Mouse (Mus musculus) heart, postnatal 36 days (tissue): ENCODE measurements around the gene Epor. TPM values are rescaled to one million over a fixed set of nuclear protein-coding genes. Genes with fewer than 3 reads are reported as not detected.

Source experiments
- DNase-seq, 2 experiments: peaks; one replicate each; pipeline ENCODE4 v3.0.0; 2021 to 2022
- intact Hi-C: fragments of 180-260 bp; cut with DNase I; formaldehyde crosslinking; loops from one replicate; pipeline ENCODE4 v1.15.1; 2025
- total RNA-seq, 2 experiments: library from RNA; stranded (reverse); gene quantifications; 2 replicates each; pipeline ENCODE4 v1.2.3; 2021

Gene Epor
- total RNA-seq, 2 experiments from 2014 or later, result 1.4 to 2.2 TPM

DNA sequence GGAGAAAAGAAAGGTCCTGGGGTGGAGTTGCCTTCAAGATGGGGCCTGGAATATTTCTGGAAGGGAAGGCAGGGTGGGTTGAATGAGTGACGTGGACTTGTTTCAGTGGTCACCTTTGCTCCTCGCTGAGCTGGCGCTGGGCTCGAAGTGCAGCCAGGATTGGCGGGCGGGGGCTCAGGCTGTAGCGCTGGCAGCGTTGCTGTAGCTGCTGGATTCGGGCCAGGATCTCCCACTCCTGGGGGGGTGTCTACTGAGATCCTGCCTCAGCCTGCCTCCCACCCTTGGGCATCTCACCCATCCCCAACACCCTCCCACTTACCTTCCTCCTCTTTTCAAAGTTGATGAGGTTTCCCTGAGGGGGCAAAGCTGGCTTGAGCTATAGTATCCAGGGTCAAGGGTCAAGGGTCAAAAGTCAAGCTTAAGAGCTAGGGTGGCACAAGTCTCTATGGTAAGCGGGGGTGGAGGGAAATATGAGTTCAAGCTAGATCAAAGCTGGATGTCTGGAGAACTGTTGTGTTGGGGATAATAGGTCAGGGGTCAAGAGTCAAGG, 13.4 kb upstream of the Epor start:
- intact Hi-C loops, result loop anchor here (5.0 kb wide), 1 partner anchor 81 kb away; no protein-coding TSS in a partner anchor
- no peak for DNase-seq

DNA sequence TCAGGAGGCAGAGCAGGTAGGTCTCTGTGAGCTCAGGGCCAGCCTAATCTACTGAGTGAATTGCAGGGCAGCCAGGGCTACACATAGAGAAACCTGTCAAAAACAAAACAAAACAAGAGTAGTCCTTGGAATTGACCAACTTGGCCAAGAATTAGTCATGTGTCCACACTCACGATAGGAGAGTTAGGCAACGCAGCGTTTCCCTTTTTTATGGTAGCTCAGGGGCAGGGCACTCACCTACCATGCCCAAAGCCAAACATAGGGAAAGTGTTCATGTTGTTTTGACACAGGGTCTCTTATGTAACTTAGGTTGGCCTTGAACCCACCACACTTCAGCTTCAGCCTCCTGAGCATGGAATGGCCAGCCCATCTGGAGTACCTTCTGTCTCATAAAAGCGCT, 6.0 kb upstream of the Epor start:
- intact Hi-C loops, result no loop called here
- DNase-seq, result no peak

DNA sequence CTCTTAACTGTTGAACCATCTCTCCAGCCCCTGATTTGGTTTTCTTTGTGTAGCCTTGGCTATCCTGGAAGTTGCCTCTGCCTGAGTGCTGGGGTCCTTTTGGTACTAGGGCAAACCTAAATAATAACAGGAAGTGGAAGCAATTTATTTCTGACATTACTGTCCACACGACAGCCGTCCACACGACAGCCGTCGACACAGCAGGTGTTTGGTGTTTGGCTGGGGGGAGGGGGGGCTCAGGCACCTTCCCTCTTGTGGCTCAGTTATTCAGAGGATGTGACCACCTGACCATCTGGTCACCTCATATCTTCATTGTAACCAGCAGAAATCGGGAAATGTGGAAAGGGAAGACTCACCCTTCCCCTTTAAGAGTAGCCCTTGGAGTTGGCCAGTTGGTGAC, 5.6 kb upstream of the Epor start:
- intact Hi-C loops, result no loop called here
- DNase-seq, result no peak

DNA sequence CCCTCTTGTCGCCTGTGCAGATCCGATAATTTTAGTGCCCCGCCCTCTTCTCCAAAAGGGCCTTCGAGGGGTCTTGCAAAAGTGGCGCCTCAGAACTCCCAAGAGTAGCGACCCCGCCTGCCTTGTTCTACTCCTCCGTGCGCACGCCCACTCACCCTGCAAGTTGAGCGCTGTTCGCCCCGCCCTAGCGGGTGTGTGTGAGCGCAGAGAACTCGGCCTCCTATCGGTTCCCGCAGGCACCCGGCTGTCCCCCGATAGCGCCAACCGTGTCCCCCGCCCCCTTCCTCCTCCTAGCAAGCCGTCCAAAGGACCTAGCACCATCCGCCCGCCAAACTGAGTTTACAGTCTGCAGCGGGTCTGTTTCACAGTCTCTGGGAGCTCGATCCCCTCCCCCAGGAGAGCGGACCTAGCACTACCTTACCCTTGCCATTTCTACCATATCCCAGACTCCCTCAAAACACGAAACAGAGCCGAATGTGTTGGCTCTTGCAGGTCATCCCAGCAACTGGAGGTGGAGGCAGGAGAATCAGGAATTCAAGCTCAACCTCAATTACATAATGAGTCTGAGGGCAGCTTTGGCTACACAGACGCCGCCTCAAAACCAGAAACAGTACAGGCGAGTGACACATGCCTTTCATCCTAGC, 768 bp downstream of the Epor start:
- intact Hi-C loops, result loop anchor here (2.0 kb wide), 1 partner anchor 40 kb away; the partner anchor contains the start of genes Ccdc151 and Prkcsh
- peak; percentile 60 to 63 for DNase-seq

DNA sequence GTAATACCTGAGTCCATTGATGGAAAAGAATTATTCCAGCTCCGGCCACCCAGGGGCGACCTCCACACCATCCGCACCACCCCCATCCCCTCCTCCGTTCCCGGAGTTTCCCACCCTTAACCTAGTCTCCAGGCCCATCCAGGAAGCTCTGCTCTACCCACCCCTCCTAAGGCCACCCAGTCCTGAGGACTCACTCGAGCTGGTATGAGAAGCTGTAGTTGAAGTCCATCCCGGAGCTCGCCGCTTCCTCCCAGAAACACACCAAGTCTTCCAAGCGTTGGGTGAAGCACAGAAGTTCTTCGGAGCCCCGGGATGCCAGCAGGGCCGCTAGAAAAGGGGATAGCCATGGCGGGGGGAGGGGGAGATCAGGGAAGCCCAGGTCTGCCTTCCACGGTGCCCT, 1.3 kb downstream of the Epor start:
- intact Hi-C loops, result loop anchor here (2.0 kb wide), 1 partner anchor 41 kb away; the partner anchor contains the start of genes Ccdc151 and Prkcsh
- no peak for DNase-seq

DNA sequence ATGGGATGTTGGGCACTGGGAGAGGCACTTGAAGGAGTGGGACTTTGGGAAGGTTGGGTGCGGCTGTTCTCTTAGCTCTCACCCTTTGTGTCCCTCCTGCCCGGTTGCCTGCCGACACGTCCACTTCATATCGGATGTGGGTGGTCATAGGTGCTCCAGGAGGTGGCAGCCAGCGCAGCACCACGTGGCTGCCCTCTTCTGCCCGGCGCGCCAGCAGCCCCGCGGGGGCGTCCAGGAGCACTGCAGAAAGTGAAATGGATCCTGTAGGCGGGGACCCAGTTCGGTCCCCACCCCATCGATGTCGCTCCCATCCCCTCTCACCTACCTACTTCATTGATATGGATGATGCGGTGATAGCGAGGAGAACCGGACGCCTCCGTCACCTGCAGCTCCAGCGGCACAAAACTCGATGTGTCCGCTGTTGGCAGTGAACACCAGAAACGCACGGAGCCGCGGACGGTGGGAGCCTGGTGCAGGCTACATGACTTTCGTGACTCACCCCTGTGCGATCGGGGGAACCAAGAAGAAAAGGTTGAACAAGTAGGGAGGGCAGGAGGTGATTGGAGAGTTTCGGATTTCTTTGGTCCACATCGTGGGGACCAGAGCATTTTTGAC, 1.8 kb downstream of the Epor start:
- no peak for DNase-seq
- intact Hi-C loops, result loop anchor here (2.0 kb wide), 1 partner anchor 35 kb away; the partner anchor contains the start of genes Ccdc159 and Tmem205

DNA sequence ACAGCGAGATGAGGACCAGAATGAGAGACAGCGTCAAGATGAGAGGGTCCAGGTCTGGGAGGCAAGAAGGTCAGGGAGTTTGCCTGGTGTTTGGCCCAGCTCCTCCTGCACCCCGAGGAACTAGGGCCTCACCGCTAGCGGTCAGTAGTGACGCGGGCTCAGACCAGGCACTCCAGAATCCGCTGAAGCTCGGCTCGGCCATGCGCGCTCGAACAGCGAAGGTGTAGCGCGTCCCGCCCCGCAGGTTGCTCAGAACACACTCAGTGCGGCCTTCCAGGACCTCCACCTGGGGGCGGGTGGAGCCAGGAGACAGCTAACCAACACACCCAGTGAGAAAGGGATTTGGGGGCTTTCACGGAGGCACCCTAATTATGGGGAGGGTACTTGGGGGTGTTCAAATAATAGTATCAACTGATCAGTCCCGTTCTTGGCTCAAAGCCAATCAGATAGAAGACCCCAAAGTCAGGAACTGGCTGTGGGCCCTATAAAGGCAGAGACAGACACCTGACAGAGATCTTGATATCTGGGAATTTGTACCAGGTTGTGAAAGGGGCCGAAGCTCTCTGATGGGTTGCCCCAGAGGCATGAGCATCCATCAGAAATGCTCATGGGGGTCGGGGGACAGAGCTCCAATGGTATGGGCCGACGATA, 2.6 kb downstream of the Epor start:
- DNase-seq, result no peak
- intact Hi-C loops, result loop anchor here (2.0 kb wide), 1 partner anchor 34 kb away; the partner anchor contains the start of genes Ccdc159 and Tmem205

DNA sequence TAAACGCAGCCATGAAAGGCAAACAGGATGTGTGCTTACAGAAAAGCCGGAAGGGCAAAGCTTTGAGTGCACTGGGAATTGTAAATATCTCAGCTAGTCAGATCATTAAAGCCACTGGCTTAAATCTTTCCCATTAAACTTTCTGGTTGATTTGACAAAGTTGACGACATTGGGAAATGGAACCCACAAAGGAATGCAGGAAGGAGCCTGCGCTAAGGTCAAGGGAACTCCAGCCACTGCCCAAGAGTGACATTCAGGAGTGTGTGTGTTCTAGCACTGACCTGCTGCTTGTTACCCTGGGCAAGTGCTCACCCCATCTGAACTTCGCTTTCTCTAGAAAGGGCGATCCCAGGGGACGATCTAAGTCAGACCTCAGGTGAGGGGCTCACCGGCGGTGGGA, 3.2 kb downstream of the Epor start:
- no peak for DNase-seq
- intact Hi-C loops, result loop anchor here (2.0 kb wide), 1 partner anchor 33 kb away; the partner anchor contains the start of genes Ccdc159 and Tmem205

DNA sequence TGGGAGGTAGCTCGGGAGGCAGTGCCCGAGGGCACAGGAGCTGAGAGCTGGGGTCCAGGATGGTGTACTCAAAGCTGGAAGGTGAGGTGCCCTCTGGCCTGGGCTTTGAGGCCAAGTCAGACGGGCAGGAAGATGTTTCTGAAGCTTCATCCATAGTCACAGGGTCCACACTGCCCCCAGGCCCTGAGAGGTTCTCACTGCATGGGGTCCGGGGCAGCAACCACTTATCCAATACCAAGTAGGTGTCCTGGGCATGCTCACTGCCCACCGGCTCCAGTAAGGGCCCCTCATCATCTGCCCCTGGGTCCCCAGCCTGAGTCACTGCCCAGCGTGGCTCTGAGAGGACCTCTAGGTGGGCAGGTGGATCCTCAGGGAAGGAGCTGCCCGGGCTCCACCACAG, 4.1 kb downstream of the Epor start:
- intact Hi-C loops, result no loop called here
- no peak for DNase-seq

DNA sequence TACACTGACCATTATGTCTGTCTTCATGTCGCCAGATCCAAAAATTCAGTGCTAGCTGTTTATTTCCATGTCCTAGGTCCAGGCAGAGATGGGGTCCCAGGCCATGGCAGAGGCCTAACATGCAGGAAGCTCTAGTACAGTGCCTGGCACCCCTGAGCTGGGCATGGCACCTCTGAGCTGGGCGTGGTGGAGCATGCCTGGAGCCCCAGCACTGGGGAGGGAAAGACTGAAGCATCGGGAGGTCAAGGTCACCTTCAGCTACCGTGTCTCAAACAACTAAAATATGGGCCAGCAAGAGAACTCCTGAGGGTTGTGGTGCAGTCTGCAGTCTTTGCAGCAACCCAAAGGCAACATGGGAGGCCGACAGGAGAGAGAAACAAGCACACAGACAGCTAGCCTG, 4.9 kb downstream of the Epor start:
- intact Hi-C loops, result no loop called here
- no peak for DNase-seq

DNA sequence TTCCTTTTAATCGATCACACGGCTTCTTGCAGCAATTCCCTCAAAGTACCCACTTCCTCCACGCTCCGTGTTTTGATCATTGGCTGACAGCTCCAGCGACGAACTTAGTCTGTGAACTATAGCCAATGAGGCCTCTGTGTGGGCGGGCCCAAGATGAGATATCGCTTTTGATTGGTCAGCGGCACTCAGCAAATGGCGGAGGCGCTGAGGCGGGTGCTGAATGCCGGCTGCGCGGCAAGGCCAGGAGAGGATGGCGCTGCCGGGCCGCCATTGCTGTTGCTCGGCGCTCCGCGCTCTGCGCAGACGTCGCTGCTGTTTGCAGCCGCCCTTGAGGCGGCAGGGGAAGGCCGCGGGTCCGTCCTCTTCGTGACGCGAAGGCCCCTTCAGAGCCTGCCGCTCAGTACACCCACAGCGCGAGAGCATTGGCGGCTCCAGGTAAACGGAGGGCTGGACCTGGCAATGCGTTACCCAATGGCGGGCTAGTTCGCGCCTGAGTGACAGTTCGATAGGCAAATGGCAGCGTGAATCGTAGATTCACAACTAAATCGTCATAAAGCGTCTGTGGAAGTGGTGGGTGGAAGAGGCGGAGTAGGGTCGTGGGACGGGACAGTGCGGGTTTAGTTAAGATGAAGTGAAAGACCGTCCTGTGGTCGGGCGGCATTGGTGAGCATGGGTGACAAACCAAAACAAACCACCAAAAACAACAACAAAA, 7.6 kb downstream of the Epor start, which contains the start of gene Swsap1:
TSS of gene Swsap1 (plus strand) at position 186 of the 712 bp plus-strand sequence.
- peak; percentile 99 to 100 for DNase-seq
- intact Hi-C loops, result no loop called here

DNA sequence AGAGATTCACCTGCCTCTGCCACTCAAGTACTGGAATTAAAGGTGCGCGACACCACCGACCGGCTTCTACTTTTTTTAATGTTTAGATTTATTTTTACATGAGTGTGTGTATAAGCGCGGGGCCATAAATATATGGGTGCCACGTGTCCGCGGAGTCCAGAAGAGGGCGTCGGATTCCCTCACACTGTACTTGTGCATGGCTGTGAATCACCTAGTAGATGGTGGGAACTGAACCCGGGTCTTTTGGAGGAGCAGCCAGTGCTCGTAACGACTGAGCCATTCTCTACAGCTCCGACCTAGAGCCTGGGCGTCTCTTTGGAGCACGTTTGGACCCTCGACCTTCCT, 8.1 kb downstream of the Epor start:
- intact Hi-C loops, result no loop called here
- no peak for DNase-seq

DNA sequence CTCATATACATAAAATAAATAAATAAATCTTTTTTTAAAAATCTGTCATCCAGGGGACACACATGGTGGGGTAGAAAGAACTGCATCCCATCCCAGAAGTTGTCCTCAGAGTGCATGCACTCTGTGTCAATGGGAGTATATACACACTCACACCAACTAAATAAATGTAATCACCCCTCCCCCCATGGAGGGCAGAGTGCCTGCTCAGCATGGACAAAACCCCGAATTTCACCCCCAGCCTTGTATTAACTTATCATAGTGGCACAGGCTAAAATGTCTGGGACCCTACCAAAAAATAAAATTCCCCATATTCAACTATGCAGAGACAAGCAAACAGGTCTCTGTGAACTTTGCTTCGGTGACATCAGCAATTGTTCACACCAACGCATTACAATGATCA, 8.7 kb downstream of the Epor start:
- intact Hi-C loops, result loop anchor here (5.0 kb wide), 1 partner anchor 37 kb away; the partner anchor contains the start of gene Rab3d
- no peak for DNase-seq

DNA sequence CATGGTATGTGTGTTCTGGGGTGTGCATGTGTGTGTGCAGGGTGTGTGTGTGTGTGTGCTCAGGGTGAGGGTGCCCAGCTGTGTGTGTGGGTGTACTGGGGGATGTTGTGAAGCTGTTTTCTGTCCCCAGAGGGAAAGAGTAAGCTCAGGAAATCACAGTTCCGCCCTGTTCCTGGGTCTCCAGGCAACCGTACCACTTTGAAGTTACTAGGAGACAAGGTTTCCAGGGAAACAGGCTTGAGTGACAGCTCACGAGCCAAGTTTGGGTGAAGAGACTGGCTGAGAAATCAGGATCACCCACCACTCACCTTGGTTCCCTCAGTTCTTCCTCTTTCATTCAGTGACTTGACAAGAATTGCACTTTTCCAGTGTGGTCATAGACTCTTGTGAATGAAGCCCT, 9.7 kb downstream of the Epor start:
- intact Hi-C loops, result loop anchor here (2.0 to 5.0 kb wide), 2 partner anchors 23 to 36 kb away; partner anchors contain the start of gene Rab3d
- DNase-seq, result no peak

DNA sequence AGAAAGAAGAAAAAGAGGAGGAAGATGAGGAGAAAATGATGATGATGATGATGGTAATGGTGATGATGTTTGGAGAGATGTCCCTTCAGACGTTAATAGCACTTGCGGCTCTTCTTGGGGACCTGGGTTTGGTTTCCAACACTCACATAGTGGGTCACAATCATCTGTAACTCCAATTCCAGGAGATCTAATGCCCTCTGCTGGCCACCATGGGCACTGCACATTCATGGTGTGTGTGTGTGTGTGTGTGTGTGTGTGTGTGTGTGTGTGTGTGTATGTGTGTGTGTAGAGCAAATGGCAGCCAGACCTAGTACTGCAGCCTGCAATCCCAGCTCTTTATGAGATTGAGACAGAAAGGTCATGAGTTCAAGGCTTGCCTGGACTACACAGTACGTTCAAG, 11.3 kb downstream of the Epor start:
- intact Hi-C loops, result loop anchor here (2.0 to 5.0 kb wide), 2 partner anchors 21 to 35 kb away; partner anchors contain the start of gene Rab3d
- no peak for DNase-seq

DNA sequence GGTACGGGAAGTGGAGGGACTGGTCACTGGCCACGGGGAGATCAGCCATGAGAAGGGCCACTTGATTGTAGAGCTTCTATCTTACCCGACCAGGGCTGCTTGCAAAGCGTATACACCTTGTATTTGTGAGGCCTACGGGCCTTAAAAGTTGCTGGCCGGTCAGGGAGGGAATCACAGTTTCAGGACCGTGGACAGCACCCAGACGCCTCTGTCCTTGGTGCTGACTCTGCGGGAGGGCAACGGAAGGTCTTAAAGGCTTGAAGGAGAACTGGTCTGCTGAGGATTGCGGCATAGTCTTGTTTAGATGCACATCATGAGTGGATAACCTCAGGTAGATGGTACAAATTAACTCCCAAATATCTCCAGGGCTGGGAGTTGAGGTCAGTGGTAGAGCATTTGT, 13.0 kb downstream of the Epor start:
- intact Hi-C loops, result loop anchor here (5.0 kb wide), 1 partner anchor 33 kb away; the partner anchor contains the start of gene Rab3d
- DNase-seq, result peak; percentile 84 to 88

DNA sequence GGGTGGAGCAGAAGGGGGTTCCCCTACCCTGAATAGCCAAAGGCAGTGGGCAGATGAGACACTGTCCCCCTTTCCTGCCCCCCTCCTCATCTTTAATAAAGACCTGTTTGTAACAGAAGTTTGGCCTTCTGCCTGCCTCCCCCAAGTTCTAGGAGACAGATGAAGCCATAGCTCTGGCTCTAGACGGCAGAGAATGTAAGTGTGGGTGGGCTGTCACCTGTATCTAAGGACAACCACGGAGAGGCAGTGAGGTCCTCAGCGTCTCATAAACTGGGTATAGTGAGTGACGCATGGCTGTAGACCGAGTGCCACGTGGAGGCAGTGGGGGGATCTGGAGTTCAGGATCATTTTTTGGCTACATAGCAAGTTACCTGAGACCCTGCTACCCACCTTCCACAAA, 14.5 kb downstream of the Epor start:
- intact Hi-C loops, result no loop called here
- no peak for DNase-seq

DNA sequence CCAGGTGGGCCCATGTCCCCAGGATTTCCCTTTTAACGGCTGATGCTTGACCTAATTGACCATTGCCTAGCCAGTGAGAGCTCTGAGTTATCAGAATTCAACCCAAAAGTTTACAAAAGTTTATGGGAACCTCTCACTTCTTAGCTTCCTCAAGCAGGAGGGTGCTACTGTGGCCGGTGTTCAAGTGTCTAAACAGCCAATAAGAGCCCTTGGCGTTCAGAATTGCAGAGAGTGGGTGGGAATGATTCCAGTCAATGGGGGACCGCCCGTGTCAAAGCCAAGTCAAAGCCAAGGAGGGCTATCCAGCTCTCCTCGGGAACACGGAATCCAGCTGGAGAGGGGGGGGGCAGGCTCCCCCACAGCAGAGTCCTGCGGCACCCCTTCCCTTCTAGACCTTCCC, 15.2 kb downstream of the Epor start:
- DNase-seq, result no peak
- intact Hi-C loops, result no loop called here

DNA sequence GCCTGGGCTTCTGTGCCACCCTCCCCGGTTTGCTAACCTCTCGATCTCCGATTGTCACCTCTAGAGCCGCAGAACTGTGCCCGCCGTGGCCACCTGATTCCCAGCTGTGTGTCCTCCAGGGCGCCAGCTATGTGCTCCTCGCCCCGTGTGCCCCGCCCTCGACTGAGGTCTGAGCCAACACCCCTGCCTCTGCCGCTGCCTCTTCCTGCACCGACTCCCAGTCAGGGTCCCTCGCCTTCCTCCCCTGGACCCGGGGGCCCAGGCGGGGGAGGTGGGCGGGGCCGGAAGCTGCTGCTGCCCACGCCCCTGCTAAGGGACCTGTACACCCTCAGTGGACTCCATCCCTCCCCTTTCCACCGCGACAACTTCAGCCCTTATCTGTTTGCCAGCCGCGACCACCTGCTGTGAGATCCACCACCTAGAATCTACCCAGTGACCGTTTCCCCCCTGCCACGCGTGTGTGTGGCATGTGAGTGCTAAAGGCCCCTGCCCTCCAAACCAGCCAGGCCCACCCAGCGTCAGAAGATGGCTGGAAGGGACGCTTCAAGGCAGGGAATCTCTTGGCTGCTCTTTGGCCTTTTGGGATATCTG, 15.7 kb downstream of the Epor start:
- intact Hi-C loops, result no loop called here
- no peak for DNase-seq

DNA sequence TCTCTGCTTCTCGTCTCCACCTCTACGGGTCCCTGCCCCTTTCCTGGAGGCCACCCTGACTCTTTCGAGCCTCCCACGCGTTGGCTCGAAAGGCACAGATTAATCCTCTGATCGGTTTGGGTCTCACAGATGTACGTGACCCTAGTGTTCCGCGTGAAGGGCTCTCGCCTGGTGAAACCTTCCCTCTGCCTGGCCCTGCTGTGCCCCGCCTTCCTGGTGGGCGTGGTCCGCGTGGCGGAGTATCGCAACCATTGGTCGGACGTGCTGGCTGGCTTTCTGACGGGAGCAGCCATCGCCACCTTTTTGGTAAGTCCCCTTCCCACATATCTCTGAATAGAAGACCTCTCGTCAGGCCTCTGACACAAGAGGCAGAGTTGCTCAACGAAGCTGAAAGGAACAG, 19.0 kb downstream of the Epor start:
- intact Hi-C loops, result no loop called here
- no peak for DNase-seq
